In genomic region chr17:24469336-24469909, GRCm38 (mm10) we compare ENCODE assay signal across 8 mouse cellular contexts. TPM values are rescaled to one million over a fixed set of nuclear protein-coding genes. Genes with fewer than 3 reads are reported as not detected.
A peak's percentile ranks its signal among the peaks of the same experiment; 100 is the strongest.
DNase-seq lines count a peak whose midpoint lies in the region; ATAC-seq and TF ChIP-seq lines count a peak whose summit lies in the region.

No protein-coding gene starts in this region.

- no peak for TF ChIP-seq EP300 in ES-Bruce4 (IDR thresholded peaks at IDR 0.05; ENCODE audit: insufficient read depth, low read depth, low read length)

- no peak for TF ChIP-seq POLR2A in ES-Bruce4 (IDR thresholded peaks at IDR 0.05; ENCODE audit: insufficient read depth, low read length)

- peak overlapping the region; percentile 95 for H3K4me3 ChIP-seq in heart, embryonic 13.5 days
- H3K4me3 ChIP-seq in ES-Bruce4 (ENCODE audit: low read depth, low read length) = peak overlapping the region; percentile 93
- H3K4me3 ChIP-seq in forebrain, embryonic 16.5 days (replicated peaks; ENCODE audit: low read length) = peak overlapping the region; percentile 76
- H3K4me3 ChIP-seq in liver, embryonic 16.5 days (ENCODE audit: low read depth, low read length) = peak overlapping the region; percentile 94

- 17% methylated on average over 7 of the region's 7 CpGs for WGBS in heart, embryonic 13.5 days
- 15% methylated on average over 7 of the region's 7 CpGs for WGBS in forebrain, embryonic 16.5 days
- 15% methylated on average over 7 of the region's 7 CpGs for WGBS in liver, embryonic 16.5 days (ENCODE audit: insufficient replicate concordance)

- peak overlapping the region; percentile 100 for H3K4me2 ChIP-seq in heart, embryonic 13.5 days
- H3K4me2 ChIP-seq in forebrain, embryonic 16.5 days (ENCODE audit: low read length) = peak overlapping the region; percentile 78
- peak overlapping the region; percentile 73 for H3K4me2 ChIP-seq in liver, embryonic 16.5 days (ENCODE audit: low read depth, low read length)

- TF ChIP-seq CTCF in ES-Bruce4 (IDR thresholded peaks at IDR 0.05; ENCODE audit: low read depth, low read length) = no peak

- no peaks in the 10 kb centered on the region for H3K9me3 ChIP-seq in heart, embryonic 13.5 days
- no peaks in the 10 kb centered on the region for H3K9me3 ChIP-seq in ES-Bruce4 (replicated peaks; ENCODE audit: control insufficient read depth, insufficient read depth, low read length, poor library complexity, severe bottlenecking)
- H3K9me3 ChIP-seq in forebrain, embryonic 16.5 days (ENCODE audit: control insufficient read depth, low read length) = no peaks in the 10 kb centered on the region
- no peaks in the 10 kb centered on the region for H3K9me3 ChIP-seq in liver, embryonic 16.5 days (replicated peaks; ENCODE audit: control insufficient read depth, low read length)

- ATAC-seq in heart, embryonic 13.5 days (ENCODE audit: extremely low read depth, insufficient number of reproducible peaks, low FRiP score, low TSS enrichment) = no peak
- ATAC-seq in forebrain, embryonic 16.5 days = no peak
- no peak for ATAC-seq in liver, embryonic 16.5 days (ENCODE audit: low read depth)

- peaks cover 40% of the 10 kb centered on the region for H3K4me1 ChIP-seq in heart, embryonic 13.5 days
- H3K4me1 ChIP-seq in ES-Bruce4 (ENCODE audit: control insufficient read depth, insufficient read depth, low read length) = peaks cover 1% of the 10 kb centered on the region
- peaks cover 25% of the 10 kb centered on the region for H3K4me1 ChIP-seq in forebrain, embryonic 16.5 days (replicated peaks; ENCODE audit: control insufficient read depth, insufficient read depth, low read length)
- H3K4me1 ChIP-seq in liver, embryonic 16.5 days (ENCODE audit: control insufficient read depth, low read depth, low read length) = peaks cover 23% of the 10 kb centered on the region

- peak overlapping the region; percentile 89 for H3K27ac ChIP-seq in heart, embryonic 13.5 days (replicated peaks)
- peak overlapping the region; percentile 47 for H3K27ac ChIP-seq in ES-Bruce4 (ENCODE audit: insufficient read depth, low read length)
- peak overlapping the region; percentile 86 for H3K27ac ChIP-seq in forebrain, embryonic 16.5 days (ENCODE audit: low read length)
- H3K27ac ChIP-seq in liver, embryonic 16.5 days (ENCODE audit: low read length) = peak overlapping the region; percentile 93

- H3K9ac ChIP-seq in heart, embryonic 13.5 days = peak overlapping the region; percentile 97
- peak overlapping the region; percentile 40 for H3K9ac ChIP-seq in ES-Bruce4 (ENCODE audit: low read depth, poor library complexity, severe bottlenecking)
- H3K9ac ChIP-seq in forebrain, embryonic 16.5 days (replicated peaks; ENCODE audit: low read depth, low read length) = peak overlapping the region; percentile 68
- peak overlapping the region; percentile 71 for H3K9ac ChIP-seq in liver, embryonic 16.5 days (ENCODE audit: low read depth, low read length)

- H3K27me3 ChIP-seq in heart, embryonic 13.5 days (replicated peaks) = no peaks in the 10 kb centered on the region
- H3K27me3 ChIP-seq in ES-Bruce4 (ENCODE audit: control insufficient read depth, insufficient read depth, low read length, poor library complexity, severe bottlenecking) = no peaks in the 10 kb centered on the region
- no peaks in the 10 kb centered on the region for H3K27me3 ChIP-seq in forebrain, embryonic 16.5 days (replicated peaks; ENCODE audit: control insufficient read depth, insufficient read depth, low read length)
- H3K27me3 ChIP-seq in liver, embryonic 16.5 days (ENCODE audit: control insufficient read depth, insufficient read depth, low read depth, low read length) = no peaks in the 10 kb centered on the region

- H3K36me3 ChIP-seq in heart, embryonic 13.5 days = peaks cover 18% of the 10 kb centered on the region
- peaks cover 5% of the 10 kb centered on the region; the same call in 1 of the 2 replicates for H3K36me3 ChIP-seq in ES-Bruce4 (ENCODE audit: control insufficient read depth, insufficient read depth, low read length, poor library complexity, severe bottlenecking)
- H3K36me3 ChIP-seq in forebrain, embryonic 16.5 days (ENCODE audit: control insufficient read depth, insufficient read depth) = no peaks in the 10 kb centered on the region
- peaks cover 14% of the 10 kb centered on the region for H3K36me3 ChIP-seq in liver, embryonic 16.5 days (ENCODE audit: control insufficient read depth, insufficient read depth)

- no peak for DNase-seq in heart, adult 9 months (ENCODE audit: low spot score in 2 of 2)
- DNase-seq in frontal cortex, adult 2 months (ENCODE audit: extremely low spot score in 1 of 2, low spot score in 1 of 2) = no peak
- DNase-seq in layer of hippocampus, adult 9-10 months (ENCODE audit: low spot score) = no peak
- no peak for DNase-seq in layer of hippocampus, postnatal 10 days (ENCODE audit: low spot score in 2 of 2)

RNA-seq across cellular contexts. Expression of gene E4f1, which starts 0.7 kb away (rescaled TPM):
- 24.5 and 25.9 TPM in 2 replicates for polyA plus RNA-seq in heart, embryonic 13.5 days (2015; fragmentation: Nextera tagmentation; extraction: Ambion mirVana)
- polyA plus RNA-seq in ES-Bruce4 (2011; ENCODE audit: insufficient read depth, insufficient read length, low read depth, missing spikeins) = 13.0 and 15.3 TPM in 2 replicates
- 37.9 and 54.0 TPM in 2 replicates for polyA plus RNA-seq in forebrain, embryonic 16.5 days (2015; fragmentation: Nextera tagmentation; extraction: Ambion mirVana)
- polyA plus RNA-seq in liver, embryonic 16.5 days (2015; fragmentation: Nextera tagmentation; extraction: Ambion mirVana) = 11.4 and 12.3 TPM in 2 replicates
- polyA plus RNA-seq in frontal cortex, adult 2 months (2012; rRNA removed) = 86.1 and 86.4 TPM in 2 replicates
- 10 to 100 TPM; 30.0 to 33.3 TPM for total RNA-seq in layer of hippocampus, postnatal 10 days (2021)

RNA-seq across cellular contexts. Expression of gene Pgp, which starts 0.8 kb away (rescaled TPM):
- 61.3 and 66.8 TPM in 2 replicates for polyA plus RNA-seq in heart, embryonic 13.5 days (2015; fragmentation: Nextera tagmentation; extraction: Ambion mirVana)
- 15.4 and 16.4 TPM in 2 replicates for polyA plus RNA-seq in ES-Bruce4 (2011; ENCODE audit: insufficient read depth, insufficient read length, low read depth, missing spikeins)
- polyA plus RNA-seq in forebrain, embryonic 16.5 days (2015; fragmentation: Nextera tagmentation; extraction: Ambion mirVana) = 50.5 and 54.0 TPM in 2 replicates
- polyA plus RNA-seq in liver, embryonic 16.5 days (2015; fragmentation: Nextera tagmentation; extraction: Ambion mirVana) = 48.2 and 49.0 TPM in 2 replicates
- polyA plus RNA-seq in frontal cortex, adult 2 months (2012; rRNA removed) = 85.4 and 95.8 TPM in 2 replicates
- 10 to 100 TPM; 64.7 to 67.9 TPM for total RNA-seq in layer of hippocampus, postnatal 10 days (2021)

RNA-seq across cellular contexts. Expression of gene Bricd5, which starts 4.3 kb away (rescaled TPM):
- polyA plus RNA-seq in heart, embryonic 13.5 days (2015; fragmentation: Nextera tagmentation; extraction: Ambion mirVana) = 0.27 TPM in 1 of 2 replicates, not detected in the other
- polyA plus RNA-seq in ES-Bruce4 (2011; ENCODE audit: insufficient read depth, insufficient read length, low read depth, missing spikeins) = not detected in 2 replicates
- polyA plus RNA-seq in forebrain, embryonic 16.5 days (2015; fragmentation: Nextera tagmentation; extraction: Ambion mirVana) = 0.39 and 0.92 TPM in 2 replicates
- polyA plus RNA-seq in liver, embryonic 16.5 days (2015; fragmentation: Nextera tagmentation; extraction: Ambion mirVana) = not detected in 2 replicates
- polyA plus RNA-seq in frontal cortex, adult 2 months (2012; rRNA removed) = 2.1 and 2.6 TPM in 2 replicates
- 1 to 10 TPM in 1 of 2 experiments, under 1 TPM in 1; 0.87 to 1.8 TPM for total RNA-seq in layer of hippocampus, postnatal 10 days (2021)

RNA-seq across cellular contexts. Expression of gene Mlst8, which starts 9.5 kb away (rescaled TPM):
- polyA plus RNA-seq in heart, embryonic 13.5 days (2015; fragmentation: Nextera tagmentation; extraction: Ambion mirVana) = 18.1 TPM in 2 replicates
- 20.4 and 22.8 TPM in 2 replicates for polyA plus RNA-seq in ES-Bruce4 (2011; ENCODE audit: insufficient read depth, insufficient read length, low read depth, missing spikeins)
- polyA plus RNA-seq in forebrain, embryonic 16.5 days (2015; fragmentation: Nextera tagmentation; extraction: Ambion mirVana) = 38.9 and 42.4 TPM in 2 replicates
- polyA plus RNA-seq in liver, embryonic 16.5 days (2015; fragmentation: Nextera tagmentation; extraction: Ambion mirVana) = 11.8 and 11.9 TPM in 2 replicates
- polyA plus RNA-seq in frontal cortex, adult 2 months (2012; rRNA removed) = 37.9 and 45.7 TPM in 2 replicates
- total RNA-seq in layer of hippocampus, postnatal 10 days (2021) = 10 to 100 TPM; 29.1 to 30.8 TPM

RNA-seq across cellular contexts. Expression of gene Caskin1, which starts 19.0 kb away (rescaled TPM):
- 0.55 and 0.76 TPM in 2 replicates for polyA plus RNA-seq in heart, embryonic 13.5 days (2015; fragmentation: Nextera tagmentation; extraction: Ambion mirVana)
- 1.7 and 3.3 TPM in 2 replicates for polyA plus RNA-seq in ES-Bruce4 (2011; ENCODE audit: insufficient read depth, insufficient read length, low read depth, missing spikeins)
- polyA plus RNA-seq in forebrain, embryonic 16.5 days (2015; fragmentation: Nextera tagmentation; extraction: Ambion mirVana) = 18.8 and 30.4 TPM in 2 replicates
- polyA plus RNA-seq in liver, embryonic 16.5 days (2015; fragmentation: Nextera tagmentation; extraction: Ambion mirVana) = 0.08 and 0.13 TPM in 2 replicates
- 116 and 124 TPM in 2 replicates for polyA plus RNA-seq in frontal cortex, adult 2 months (2012; rRNA removed)
- 100 to 1,000 TPM; 170 to 175 TPM for total RNA-seq in layer of hippocampus, postnatal 10 days (2021)

Comparison
In these comparisons a context has a peak if more than half of its experiments do, and no peak if none do; other contexts are left out.
1. H3K9ac ChIP-seq: peak in every context shown above with its lines; median percentile 97 in heart, embryonic 13.5 days; 71 in liver, embryonic 16.5 days; 68 in forebrain, embryonic 16.5 days; 40 in ES-Bruce4.